Mouse (Mus musculus) lung, adult 2 months (tissue): ENCODE measurements around the gene Strn.

Source experiments
- CTCF ChIP-seq: fragments of 200-500 bp; IDR thresholded peaks from 2 replicates; pipeline ENCODE4 v1.5.1; 2011; ENCODE audit warnings: mild to moderate bottlenecking, low read length, control low read depth; ENCODE audit not compliant: insufficient read depth
- POLR2A ChIP-seq: fragments of 200-500 bp; IDR thresholded peaks from 2 replicates; pipeline ENCODE4 v1.6.1; 2011; ENCODE audit warnings: low read depth, mild to moderate bottlenecking, control low read depth, low read length, borderline replicate concordance; ENCODE audit errors: extremely low read depth

DNA sequence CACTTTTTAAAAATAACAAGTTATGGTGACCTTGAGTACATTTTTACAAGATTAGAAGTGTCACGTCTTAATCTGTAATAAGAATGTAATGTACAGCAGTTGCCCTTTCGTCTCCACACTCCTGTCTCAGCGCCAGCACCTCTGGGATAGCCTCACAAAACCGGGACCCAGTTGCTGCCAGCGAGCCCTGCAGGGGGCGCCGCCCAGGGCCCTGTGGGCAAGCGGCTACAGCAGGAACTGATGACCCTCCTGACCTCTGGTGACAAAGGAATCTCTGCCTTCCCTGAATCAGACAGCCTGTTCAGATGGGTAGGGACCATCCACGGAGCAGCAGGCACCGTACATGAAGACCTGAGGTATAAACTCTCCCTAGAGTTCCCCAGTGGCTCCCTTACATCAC lies 15.1 kb upstream of the Strn start:
- TF ChIP-seq CTCF (no peak), POLR2A (no peak)
